Mouse (Mus musculus): ENCODE measurements around the gene Slc4a4. TPM values are rescaled to one million over a fixed set of nuclear protein-coding genes. Genes with fewer than 3 reads are reported as not detected.

Gene Slc4a4
- total RNA-seq, 2 experiments from 2014 or later: 99.5 to 108 TPM

DNA sequence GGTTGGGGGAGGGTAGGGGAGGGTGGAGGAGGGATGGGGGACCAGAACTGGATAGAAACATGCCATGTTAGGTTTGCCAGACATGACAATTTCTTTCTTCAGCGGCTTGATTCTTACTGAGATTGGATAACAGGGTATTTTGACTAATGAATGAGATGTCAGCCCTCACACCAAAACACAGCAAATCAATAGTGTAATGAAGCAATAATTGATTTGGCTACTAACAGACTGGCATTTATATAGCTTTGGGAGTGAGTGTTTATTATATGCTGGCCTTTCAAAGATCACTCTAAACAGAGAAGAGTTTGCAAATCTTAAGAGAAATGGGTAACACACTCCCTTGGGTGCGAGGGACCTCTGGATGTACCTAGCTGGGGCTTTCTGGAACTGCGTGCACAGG lies 30.6 kb downstream of the Slc4a4 start:
- no peak for DNase-seq

GRCm38 (mm10) chr5:88917630-88918029 lies 31.0 kb downstream of the Slc4a4 start:
- peak; percentile 62 for DNase-seq

GRCm38 (mm10) chr5:88918538-88918937 lies 31.9 kb downstream of the Slc4a4 start:
- no peak for DNase-seq

GRCm38 (mm10) chr5:88925576-88925975 lies 39.0 kb downstream of the Slc4a4 start:
- DNase-seq: peak; percentile 55

GRCm38 (mm10) chr5:88928201-88928916 lies 41.7 kb downstream of the Slc4a4 start:
- DNase-seq: peak; percentile 52

- peak; percentile 87 for DNase-seq
Measured at GRCm38 (mm10) chr5:88929392-88930094, 42.9 kb downstream of the Slc4a4 start.

GRCm38 (mm10) chr5:88930129-88930528 lies 43.5 kb downstream of the Slc4a4 start:
- DNase-seq: no peak

- no peak for DNase-seq
Measured at GRCm38 (mm10) chr5:88930611-88931010, 44.0 kb downstream of the Slc4a4 start.

- no peak for DNase-seq
Measured at GRCm38 (mm10) chr5:88931176-88931575, 44.6 kb downstream of the Slc4a4 start.

DNA sequence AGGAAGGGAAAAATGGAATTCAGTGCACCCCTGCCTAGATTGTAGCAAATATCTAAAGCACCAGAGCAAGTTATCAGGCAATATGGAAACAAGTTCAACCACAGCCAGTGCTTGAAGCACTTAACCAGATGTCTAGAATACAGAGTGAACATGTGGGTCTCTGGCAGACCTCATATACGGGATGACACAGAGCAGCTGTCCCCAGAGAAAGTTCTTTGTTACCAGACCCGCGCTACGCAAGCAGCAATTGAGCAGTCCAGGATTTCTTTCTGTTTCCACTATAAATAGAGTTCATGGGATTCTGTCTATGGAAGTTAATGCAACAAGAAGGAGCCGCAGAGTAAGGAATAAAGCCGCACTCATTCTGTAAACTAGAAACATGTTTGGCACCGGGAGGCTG lies 46.8 kb downstream of the Slc4a4 start:
- no peak for DNase-seq

DNA sequence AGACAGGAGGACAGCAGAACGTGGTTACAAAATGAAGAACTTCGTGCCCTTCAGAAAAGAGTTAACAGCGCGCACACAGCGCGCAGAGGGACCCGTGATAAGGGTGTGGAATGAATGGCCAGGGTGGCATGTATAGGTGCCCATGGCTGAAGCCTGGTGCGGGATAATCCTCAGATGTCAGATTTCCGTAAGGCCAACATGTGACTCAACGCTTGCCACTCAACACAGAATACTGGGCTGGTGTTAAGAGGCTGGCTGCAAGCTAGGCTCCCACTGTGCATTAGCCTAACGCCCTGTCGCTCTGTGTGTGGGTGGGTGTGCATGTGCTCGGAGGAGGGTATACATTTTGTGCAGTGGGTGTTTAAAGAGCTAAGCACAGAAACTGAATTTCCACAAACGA lies 47.3 kb downstream of the Slc4a4 start:
- no peak for DNase-seq

- DNase-seq: peak; percentile 35
Measured at GRCm38 (mm10) chr5:88938208-88938607, 51.6 kb downstream of the Slc4a4 start.

DNA sequence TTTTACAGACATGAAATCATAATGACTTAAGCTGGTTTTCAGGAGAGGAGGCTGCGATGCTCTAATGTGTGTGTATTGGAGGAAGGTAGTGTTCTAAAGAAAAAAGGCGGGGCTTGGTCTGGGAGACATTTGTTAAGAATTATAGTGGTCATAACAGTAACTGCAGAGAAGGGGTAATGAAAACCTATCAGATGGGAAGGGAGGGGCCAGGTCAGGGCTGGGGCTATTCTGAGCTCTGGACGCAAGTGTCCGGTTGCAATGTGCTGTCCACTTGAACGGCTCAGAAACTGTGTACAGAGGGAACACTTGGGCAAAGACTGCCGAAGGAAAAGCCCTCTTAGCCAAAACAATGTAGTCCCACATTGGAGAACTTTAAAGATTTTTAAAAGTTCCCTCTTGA lies 52.5 kb downstream of the Slc4a4 start:
- DNase-seq: no peak

GRCm38 (mm10) chr5:88939782-88940181 lies 53.2 kb downstream of the Slc4a4 start:
- no peak for DNase-seq

GRCm38 (mm10) chr5:88941905-88942304 lies 55.3 kb downstream of the Slc4a4 start:
- no peak for DNase-seq

GRCm38 (mm10) chr5:88945661-88946339 lies 59.2 kb downstream of the Slc4a4 start:
- DNase-seq: peak; percentile 30

- no peak for DNase-seq
Measured at GRCm38 (mm10) chr5:88950337-88950736, 63.7 kb downstream of the Slc4a4 start.

DNA sequence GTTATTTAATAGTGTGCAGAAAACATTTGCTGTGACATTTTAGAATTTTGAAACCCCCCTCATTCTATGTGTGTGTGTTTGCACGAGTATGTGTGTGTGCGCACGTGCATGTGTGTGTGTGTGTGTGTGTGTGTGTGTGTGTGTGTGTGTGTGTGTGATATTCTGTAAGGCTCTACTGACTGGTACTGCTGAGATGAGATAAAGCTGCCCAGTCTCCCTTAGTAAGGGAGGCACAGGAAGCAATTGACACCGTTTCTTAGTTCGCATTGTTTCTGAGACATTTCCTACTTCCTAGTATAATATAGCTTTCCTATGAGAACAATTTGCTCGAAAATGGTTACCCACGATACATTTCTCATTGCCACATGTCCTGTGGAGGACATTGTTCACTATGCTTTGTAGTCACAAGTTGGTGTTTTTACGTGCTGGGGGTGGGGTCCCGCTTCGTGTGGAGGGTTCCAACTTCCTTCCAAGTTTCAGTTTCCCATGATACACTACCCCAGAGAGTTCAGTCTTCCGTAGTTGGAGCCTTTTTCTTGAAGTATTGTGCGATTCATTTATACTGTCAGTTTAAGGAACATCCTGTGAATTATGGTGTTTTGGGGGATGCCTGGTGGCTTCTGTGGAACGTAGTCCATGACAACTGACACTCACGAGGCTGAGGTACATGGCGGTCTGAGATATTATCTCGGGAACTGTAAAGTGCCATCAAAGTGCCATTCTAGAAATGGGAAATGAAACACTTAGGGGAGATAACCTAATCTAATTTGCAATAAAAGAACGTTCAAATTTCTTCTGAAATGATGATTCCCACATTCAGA lies 66.3 kb downstream of the Slc4a4 start:
- DNase-seq: no peak

GRCm38 (mm10) chr5:88957735-88958134 lies 71.1 kb downstream of the Slc4a4 start:
- no peak for DNase-seq

DNA sequence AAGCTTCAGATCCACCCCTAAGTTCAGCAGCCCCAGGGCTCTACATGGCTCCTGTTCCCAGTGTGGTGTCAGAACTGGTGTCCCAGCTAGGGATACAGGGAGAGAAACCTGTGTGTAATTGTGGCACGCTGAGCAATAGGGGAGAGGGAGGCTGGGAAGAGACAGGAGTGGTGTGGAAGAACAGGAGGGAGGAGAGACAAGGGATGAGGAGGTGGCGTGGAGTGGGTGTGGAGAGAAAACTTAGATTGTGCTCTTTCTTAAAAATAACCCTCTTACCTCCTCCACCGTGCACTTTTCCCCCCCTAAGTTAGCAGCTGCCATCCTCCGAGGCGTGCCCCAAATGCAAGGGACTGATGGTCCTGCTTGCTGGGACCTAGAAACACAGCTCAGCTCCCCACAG lies 72.3 kb downstream of the Slc4a4 start:
- DNase-seq: no peak

GRCm38 (mm10) chr5:88959412-88959811 lies 72.8 kb downstream of the Slc4a4 start:
- DNase-seq: no peak

- no peak for DNase-seq
Measured at GRCm38 (mm10) chr5:88960342-88961105, 73.9 kb downstream of the Slc4a4 start.
